Mouse (Mus musculus) hindbrain, postnatal 0 days (tissue): ENCODE data around the gene Il15ra. TPM values are rescaled to one million over a fixed set of nuclear protein-coding genes. Genes with fewer than 3 reads are reported as not detected.
"Not testable (repeated sequence)": the region's sequence is repeated elsewhere in the genome, so short reads cannot be mapped to it uniquely, and the experiment has no call there.

Source experiments
- ATAC-seq: fragments of 200-750 bp; cut with Nextera tagmentation; 2 replicates; pipeline ENCODE4 v1.8.0; 2017; ENCODE audit warnings: mild to moderate bottlenecking, moderate TSS enrichment, moderate library complexity
- DNase-seq: peaks from one replicate; pipeline ENCODE4 v3.0.0-alpha.2; 2015; ENCODE audit warnings: low spot score
- H3K27ac ChIP-seq: fragments of 300-500 bp; sonication (generic); 2 replicates; pipeline ENCODE4 v1.5.1; 2014; ENCODE audit warnings: mild to moderate bottlenecking
- H3K27me3 ChIP-seq: fragments of 300-500 bp; sonication (generic); 2 replicates; pipeline ENCODE4 v1.6.1; 2014; ENCODE audit warnings: low read length, mixed read lengths; ENCODE audit not compliant: insufficient read depth
- H3K36me3 ChIP-seq: fragments of 300-500 bp; sonication (generic); 2 replicates; pipeline ENCODE4 v1.6.1; 2014; ENCODE audit warnings: low read length, mixed read lengths; ENCODE audit not compliant: insufficient read depth
- H3K4me1 ChIP-seq: fragments of 300-500 bp; sonication (generic); 2 replicates; pipeline ENCODE4 v1.6.1; 2014; ENCODE audit warnings: antibody characterized with exemption, low read length, mixed read lengths; ENCODE audit not compliant: insufficient read depth
- H3K4me2 ChIP-seq: fragments of 300-500 bp; sonication (generic); 2 replicates; pipeline ENCODE4 v1.6.1; 2014; ENCODE audit warnings: low read depth, mild to moderate bottlenecking, low read length, moderate library complexity, mixed read lengths
- H3K4me3 ChIP-seq: fragments of 300-500 bp; sonication (generic); 2 replicates; pipeline ENCODE4 v1.5.1; 2014; ENCODE audit warnings: low read length
- H3K9ac ChIP-seq: fragments of 300-500 bp; sonication (generic); replicated peaks from 2 replicates; pipeline ENCODE4 v1.6.1; 2014; ENCODE audit warnings: mild to moderate bottlenecking, low read length, moderate library complexity, mixed read lengths
- H3K9me3 ChIP-seq: fragments of 300-500 bp; sonication (generic); 2 replicates; pipeline ENCODE4 v1.6.1; 2016; ENCODE audit warnings: low read length, mixed read lengths
- CTCF ChIP-seq: IDR thresholded peaks from 2 replicates; pipeline ENCODE4 v1.5.1; 2016; ENCODE audit warnings: antibody characterized with exemption, control low read depth, low read depth
- WGBS: fragments of 180-500 bp; shearing (Covaris S2); extraction: QIAGEN DNeasy Blood & Tissue Kit; methylation state at CpG from one replicate; pipeline ENCODE4 v1.1.7; 2014; 5-methylcytosine and 5-hydroxymethylcytosine counted together
- polyA plus RNA-seq: library from polyadenylated mRNA; unstranded; fragments of >200 nt; fragmentation: Nextera tagmentation; extraction: Ambion mirVana; gene quantifications from 2 replicates; pipeline ENCODE4 v1.2.1, GENCODE M21; 2015
- total RNA-seq: library from RNA; depleted of rRNA; stranded (reverse); fragments of >200 nt; gene quantifications from 2 replicates; pipeline ENCODE4 v1.2.3, GENCODE M21; 2014

The Il15ra gene
- total and polyA plus RNA-seq, 2 experiments from 2014 or later = 0.47 to 2.0 TPM

GRCm38 (mm10) chr2:11706030-11706745, 1.1 kb downstream of the Il15ra start:
- Histone ChIP-seq H3K27me3 (peaks cover 7% of the 10 kb centered on the region; the same call in 1 of the 2 replicates), H3K4me1 (peaks cover 12% of the 10 kb centered on the region), H3K27ac (no peak overlapping the region), H3K4me2 (peak overlapping the region; percentile 98), H3K36me3 (no peaks in the 10 kb centered on the region), H3K9ac (peak overlapping the region; percentile 47), H3K4me3 (peak overlapping the region; percentile 58), H3K9me3 (no peaks in the 10 kb centered on the region)
- TF ChIP-seq CTCF = no peak
- peak; percentile 52 for ATAC-seq
- WGBS = 3% methylated on average over 28 of the region's 28 CpGs
- DNase-seq = no peak

- no peaks in the 10 kb centered on the region for H3K36me3 ChIP-seq
- no peaks in the 10 kb centered on the region for H3K9me3 ChIP-seq
- H3K9ac ChIP-seq = no peak overlapping the region
- no peak for TF ChIP-seq CTCF
- ATAC-seq = no peak
- H3K27ac ChIP-seq = no peak overlapping the region
- H3K27me3 ChIP-seq = peaks cover 7% of the 10 kb centered on the region; the same call in 1 of the 2 replicates
- peak overlapping the region; percentile 98 for H3K4me2 ChIP-seq
- peaks cover 12% of the 10 kb centered on the region for H3K4me1 ChIP-seq
- WGBS = 48% methylated on average over 6 of the region's 6 CpGs
- H3K4me3 ChIP-seq = peak overlapping the region; percentile 58; the same call in 1 of the 2 replicates
- no peak for DNase-seq
Observed at GRCm38 (mm10) chr2:11706746-11707065, 1.6 kb downstream of the Il15ra start.

DNA sequence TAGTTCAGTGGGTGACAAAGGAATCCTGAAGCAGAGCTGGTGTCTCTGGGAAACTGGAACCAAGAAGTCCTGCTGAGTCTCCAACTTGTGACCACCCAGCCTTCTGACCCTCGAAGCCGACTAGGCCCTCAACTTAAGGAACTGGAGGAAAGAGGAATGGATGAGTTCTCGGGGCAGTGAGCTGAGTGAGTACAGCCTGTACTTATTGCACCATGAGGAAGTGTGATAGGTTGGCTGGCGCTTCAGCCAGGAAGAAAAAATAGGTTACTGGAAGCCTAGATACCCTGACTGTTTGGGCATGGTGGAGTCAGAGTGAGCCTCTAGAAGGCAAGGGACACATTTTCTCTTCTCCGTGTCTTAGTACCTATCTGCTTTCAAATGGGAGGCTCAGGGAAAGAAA, 3.4 kb downstream of the Il15ra start:
- DNase-seq = no peak
- no peak for ATAC-seq
- Histone ChIP-seq H3K9me3 (no peaks in the 10 kb centered on the region), H3K27me3 (peaks cover 7% of the 10 kb centered on the region; the same call in 1 of the 2 replicates), H3K4me2 (no peak overlapping the region), H3K4me3 (no peak overlapping the region), H3K4me1 (peaks cover 12% of the 10 kb centered on the region), H3K27ac (no peak overlapping the region), H3K9ac (no peak overlapping the region), H3K36me3 (no peaks in the 10 kb centered on the region)
- no peak for TF ChIP-seq CTCF
- WGBS = 88% methylated on average over 5 of the region's 5 CpGs

DNA sequence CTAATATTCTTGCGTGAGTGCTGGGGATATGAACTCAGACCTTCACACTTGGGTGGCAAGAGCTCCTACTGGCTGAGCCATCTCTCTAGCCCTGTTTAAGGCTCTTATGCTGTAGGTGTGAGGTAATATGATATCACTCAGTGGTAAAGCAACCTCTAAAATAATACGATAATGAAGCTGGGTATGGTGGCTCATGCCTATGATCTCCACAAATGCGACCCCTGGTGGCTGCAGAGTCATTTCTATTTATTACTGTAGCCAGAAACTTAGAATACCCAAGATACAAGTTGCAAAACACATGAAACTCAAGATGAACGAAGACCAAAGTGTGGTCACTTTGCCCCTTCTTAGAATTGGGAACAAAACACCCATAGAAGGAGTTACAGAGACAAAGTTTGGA, 5.0 kb downstream of the Il15ra start:
- peak; percentile 49 for DNase-seq
- not testable (repeated sequence) for ATAC-seq, H3K4me2 ChIP-seq

GRCm38 (mm10) chr2:11712483-11712990, 7.4 kb downstream of the Il15ra start:
- H3K4me2 ChIP-seq = no peak overlapping the region
- H3K9me3 ChIP-seq = no peaks in the 10 kb centered on the region
- H3K27ac ChIP-seq = no peak overlapping the region
- DNase-seq = no peak
- H3K4me1 ChIP-seq = no peaks in the 10 kb centered on the region
- no peaks in the 10 kb centered on the region for H3K27me3 ChIP-seq
- no peaks in the 10 kb centered on the region for H3K36me3 ChIP-seq
- no peak for TF ChIP-seq CTCF
- no peak overlapping the region for H3K9ac ChIP-seq
- no peak overlapping the region for H3K4me3 ChIP-seq
- ATAC-seq = no peak
- WGBS = 88% methylated on average over 6 of the region's 6 CpGs

More for the DNA sequence above, 5.0 kb downstream of the Il15ra start:
- not testable (repeated sequence) for H3K9ac ChIP-seq, H3K4me1 ChIP-seq, H3K4me3 ChIP-seq, H3K36me3 ChIP-seq, H3K27me3 ChIP-seq, H3K9me3 ChIP-seq, H3K27ac ChIP-seq
- 53% methylated on average over 4 of the region's 4 CpGs for WGBS
- TF ChIP-seq CTCF = peak; percentile 53

GRCm38 (mm10) chr2:11713021-11713420, 7.9 kb downstream of the Il15ra start:
- H3K36me3 ChIP-seq = no peaks in the 10 kb centered on the region
- H3K4me3 ChIP-seq = no peak overlapping the region
- TF ChIP-seq CTCF = no peak
- H3K27ac ChIP-seq = no peak overlapping the region
- no peak for DNase-seq
- no peaks in the 10 kb centered on the region for H3K4me1 ChIP-seq
- no peaks in the 10 kb centered on the region for H3K9me3 ChIP-seq
- no peak overlapping the region for H3K4me2 ChIP-seq
- H3K9ac ChIP-seq = no peak overlapping the region
- ATAC-seq = no peak
- WGBS = 64% methylated on average over 3 of the region's 3 CpGs
- H3K27me3 ChIP-seq = no peaks in the 10 kb centered on the region

GRCm38 (mm10) chr2:11714535-11714934, 9.4 kb downstream of the Il15ra start:
- peak; percentile 72 for ATAC-seq
- 70% methylated on average over 4 of the region's 4 CpGs for WGBS

More at GRCm38 (mm10) chr2:11714535-11714934, 9.4 kb downstream of the Il15ra start:
- Histone ChIP-seq H3K4me1 (no peaks in the 10 kb centered on the region), H3K9ac (no peak overlapping the region), H3K36me3 (no peaks in the 10 kb centered on the region), H3K27me3 (no peaks in the 10 kb centered on the region), H3K4me2 (no peak overlapping the region), H3K4me3 (no peak overlapping the region), H3K9me3 (no peaks in the 10 kb centered on the region), H3K27ac (no peak overlapping the region)
- DNase-seq = peak; percentile 63
- no peak for TF ChIP-seq CTCF
